Mouse (Mus musculus) heart, postnatal 0 days (tissue): Measurements from ENCODE around the gene Fbf1. TPM values are rescaled to one million over a fixed set of nuclear protein-coding genes. Genes with fewer than 3 reads are reported as not detected.

Experiments
- ATAC-seq: fragments of 200-750 bp; cut with Nextera tagmentation; 2 replicates; pipeline ENCODE4 v1.8.0; 2017; ENCODE audit warnings: low read depth, moderate number of reproducible peaks, moderate library complexity; ENCODE audit not compliant: insufficient read depth
- DNase-seq: peaks from one replicate; pipeline ENCODE4 v3.0.0-alpha.2; 2016; ENCODE audit warnings: low spot score
- H3K27ac ChIP-seq: fragments of 300-500 bp; sonication (generic); 2 replicates; pipeline ENCODE4 v1.5.1; 2014; ENCODE audit warnings: low read depth, mild to moderate bottlenecking
- H3K27me3 ChIP-seq: fragments of 300-500 bp; sonication (generic); 2 replicates; pipeline ENCODE4 v1.6.1; 2014; ENCODE audit warnings: low read length, mixed read lengths; ENCODE audit not compliant: control insufficient read depth, insufficient read depth
- H3K36me3 ChIP-seq: fragments of 300-500 bp; sonication (generic); replicated peaks from 2 replicates; pipeline ENCODE4 v1.6.1; 2014; ENCODE audit warnings: low read length, mixed read lengths; ENCODE audit not compliant: control insufficient read depth, insufficient read depth
- H3K4me1 ChIP-seq: fragments of 300-500 bp; sonication (generic); 2 replicates; pipeline ENCODE4 v1.6.1; 2014; ENCODE audit warnings: antibody characterized with exemption; ENCODE audit not compliant: control insufficient read depth, insufficient read depth
- H3K4me2 ChIP-seq: fragments of 300-500 bp; sonication (generic); 2 replicates; pipeline ENCODE4 v1.6.1; 2014; ENCODE audit warnings: low read depth, mild to moderate bottlenecking, low read length, moderate library complexity
- H3K4me3 ChIP-seq: fragments of 300-500 bp; sonication (generic); 2 replicates; pipeline ENCODE4 v1.5.1; 2014; ENCODE audit warnings: low read depth, low read length
- H3K9ac ChIP-seq: fragments of 300-500 bp; sonication (generic); replicated peaks from 2 replicates; pipeline ENCODE4 v1.6.1; 2014; ENCODE audit warnings: low read depth, low read length, mixed read lengths
- H3K9me3 ChIP-seq: fragments of 300-500 bp; sonication (generic); replicated peaks from 2 replicates; pipeline ENCODE4 v1.6.1; 2016; ENCODE audit warnings: low read length; ENCODE audit not compliant: control insufficient read depth
- CTCF ChIP-seq: IDR thresholded peaks from 2 replicates; pipeline ENCODE4 v1.5.1; 2016; ENCODE audit warnings: antibody characterized with exemption, control low read depth, low read depth
- EP300 ChIP-seq: IDR thresholded peaks from 2 replicates; pipeline ENCODE4 v1.6.1; 2016; ENCODE audit warnings: antibody characterized with exemption, low read depth
- WGBS: fragments of 180-500 bp; shearing (Covaris S2); extraction: QIAGEN DNeasy Blood & Tissue Kit; methylation state at CpG from one replicate; pipeline ENCODE4 v1.1.7; 2014; 5-methylcytosine and 5-hydroxymethylcytosine counted together
- polyA plus RNA-seq: library from polyadenylated mRNA; unstranded; fragments of >200 nt; fragmentation: Nextera tagmentation; extraction: Ambion mirVana; gene quantifications from 2 replicates; pipeline ENCODE4 v1.2.1, GENCODE M21; 2015
- total RNA-seq: library from RNA; depleted of rRNA; stranded (reverse); fragments of >200 nt; gene quantifications from 2 replicates; pipeline ENCODE4 v1.2.3, GENCODE M21; 2014; ENCODE audit warnings: low replicate concordance

The Fbf1 gene
- total and polyA plus RNA-seq, 2 experiments from 2014 or later, result 8.5 to 22.8 TPM

- Histone ChIP-seq H3K4me2 (no peak overlapping the region), H3K4me1 (peaks cover under 1% of the 10 kb centered on the region), H3K27ac (no peak overlapping the region), H3K27me3 (no peaks in the 10 kb centered on the region), H3K9me3 (no peaks in the 10 kb centered on the region), H3K36me3 (peaks cover 6% of the 10 kb centered on the region; the same call in 1 of the 2 replicates), H3K9ac (no peak overlapping the region), H3K4me3 (no peak overlapping the region)
- no peak for ATAC-seq
- 91% methylated on average over 6 of the region's 6 CpGs for WGBS
- no peak for DNase-seq
- TF ChIP-seq CTCF, result no peak
- TF ChIP-seq EP300, result no peak
Observed at GRCm38 (mm10) chr11:116212847-116213246, 44.9 kb upstream of the Fbf1 start.

GRCm38 (mm10) chr11:116210696-116211095, 42.7 kb upstream of the Fbf1 start:
- peaks cover 27% of the 10 kb centered on the region for H3K36me3 ChIP-seq
- TF ChIP-seq CTCF (no peak), EP300 (no peak)
- 77% methylated on average over 5 of the region's 5 CpGs for WGBS
- H3K27ac ChIP-seq, result no peak overlapping the region
- H3K9me3 ChIP-seq, result 0 out of 2 replicates have a peak, but pooled peaks cover 4% of the 10 kb centered on the region
- ATAC-seq, result no peak
- H3K9ac ChIP-seq, result no peak overlapping the region
- no peaks in the 10 kb centered on the region for H3K4me1 ChIP-seq
- no peaks in the 10 kb centered on the region for H3K27me3 ChIP-seq
- DNase-seq, result no peak
- H3K4me3 ChIP-seq, result no peak overlapping the region
- H3K4me2 ChIP-seq, result no peak overlapping the region

- DNase-seq (no peak), ATAC-seq (no peak)
- no peaks in the 10 kb centered on the region for H3K27me3 ChIP-seq
- no peak overlapping the region for H3K9ac ChIP-seq
- TF ChIP-seq EP300 (no peak), CTCF (no peak)
- H3K9me3 ChIP-seq, result 0 out of 2 replicates have a peak, but pooled peaks cover 4% of the 10 kb centered on the region
- H3K27ac ChIP-seq, result no peak overlapping the region
- WGBS, result 78% methylated on average over 8 of the region's 8 CpGs
- H3K4me1 ChIP-seq, result no peaks in the 10 kb centered on the region
- no peak overlapping the region for H3K4me2 ChIP-seq
- no peak overlapping the region for H3K4me3 ChIP-seq
- peaks cover 36% of the 10 kb centered on the region for H3K36me3 ChIP-seq
Observed at GRCm38 (mm10) chr11:116209257-116209656, 41.3 kb upstream of the Fbf1 start.

- peaks cover 36% of the 10 kb centered on the region for H3K36me3 ChIP-seq
- no peaks in the 10 kb centered on the region for H3K4me1 ChIP-seq
- 0 out of 2 replicates have a peak, but pooled peaks cover 4% of the 10 kb centered on the region for H3K9me3 ChIP-seq
- 86% methylated on average over 3 of the region's 3 CpGs for WGBS
- H3K27me3 ChIP-seq, result no peaks in the 10 kb centered on the region
- H3K4me3 ChIP-seq, result no peak overlapping the region
- DNase-seq (no peak), ATAC-seq (no peak)
- no peak overlapping the region for H3K4me2 ChIP-seq
- no peak overlapping the region for H3K9ac ChIP-seq
- no peak for TF ChIP-seq CTCF
- TF ChIP-seq EP300, result no peak
- no peak overlapping the region for H3K27ac ChIP-seq
Observed at GRCm38 (mm10) chr11:116208660-116209059, 40.7 kb upstream of the Fbf1 start.

- H3K36me3 ChIP-seq, result peaks cover 36% of the 10 kb centered on the region
- DNase-seq (no peak), ATAC-seq (no peak)
- H3K4me3 ChIP-seq, result no peak overlapping the region
- no peaks in the 10 kb centered on the region for H3K4me1 ChIP-seq
- TF ChIP-seq EP300, result no peak
- no peak for TF ChIP-seq CTCF
- H3K9ac ChIP-seq, result no peak overlapping the region
- no peaks in the 10 kb centered on the region for H3K27me3 ChIP-seq
- H3K9me3 ChIP-seq, result 0 out of 2 replicates have a peak, but pooled peaks cover 4% of the 10 kb centered on the region
- 81% methylated on average over 4 of the region's 4 CpGs for WGBS
- H3K27ac ChIP-seq, result no peak overlapping the region
- no peak overlapping the region for H3K4me2 ChIP-seq
Observed at GRCm38 (mm10) chr11:116206678-116207077, 38.7 kb upstream of the Fbf1 start.

GRCm38 (mm10) chr11:116203150-116203549, 35.2 kb upstream of the Fbf1 start:
- 87% methylated on average over 3 of the region's 3 CpGs for WGBS
- no peak overlapping the region for H3K27ac ChIP-seq
- no peak for ATAC-seq
- H3K4me2 ChIP-seq, result no peak overlapping the region
- no peak for TF ChIP-seq EP300
- no peak for TF ChIP-seq CTCF
- H3K4me3 ChIP-seq, result no peak overlapping the region
- DNase-seq, result no peak
- no peaks in the 10 kb centered on the region for H3K4me1 ChIP-seq
- peaks cover 34% of the 10 kb centered on the region for H3K36me3 ChIP-seq
- no peaks in the 10 kb centered on the region for H3K27me3 ChIP-seq
- no peak overlapping the region for H3K9ac ChIP-seq
- 0 out of 2 replicates have a peak, but pooled peaks cover 4% of the 10 kb centered on the region for H3K9me3 ChIP-seq
